Mouse (Mus musculus): ENCODE data around the gene Arl10. TPM values are rescaled to one million over a fixed set of nuclear protein-coding genes. Genes with fewer than 3 reads are reported as not detected.

The Arl10 gene
- polyA plus RNA-seq, 1 experiment from 2014 or later: 18.8 TPM

DNA sequence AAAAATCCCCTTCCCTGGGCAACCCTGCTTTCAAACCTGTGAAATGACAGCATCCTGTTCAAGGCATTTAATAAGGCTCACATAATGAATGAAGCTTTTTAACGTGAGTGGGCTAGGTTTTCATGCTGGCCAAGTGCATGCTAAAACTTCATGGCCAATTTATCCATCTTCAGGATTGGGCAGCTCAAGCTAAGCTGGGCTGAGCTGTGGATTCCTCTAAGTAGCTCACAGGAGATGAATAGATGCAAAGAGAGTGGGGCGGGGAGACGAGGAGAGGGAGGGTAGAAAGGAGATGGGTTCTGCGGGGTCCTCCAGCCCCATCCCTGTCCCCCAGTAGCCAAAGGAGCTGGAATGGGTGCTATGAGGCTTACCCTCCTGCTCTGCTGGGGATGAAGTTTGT lies 29.4 kb downstream of the Arl10 start:
- H3K4me1 ChIP-seq (ENCODE audit: control insufficient read depth, insufficient read depth, low read length): no peaks in the 10 kb centered on the region; the same call in 1 of the 2 replicates
- no peak overlapping the region for H3K4me2 ChIP-seq (ENCODE audit: low read depth, low read length)
- ATAC-seq (ENCODE audit: low read depth) (no peak), DNase-seq (ENCODE audit: low spot score) (no peak)
- H3K27ac ChIP-seq (replicated peaks; ENCODE audit: low read depth, low read length): no peak overlapping the region
- no peak overlapping the region for H3K4me3 ChIP-seq (ENCODE audit: low read depth, low read length)
- H3K36me3 ChIP-seq (ENCODE audit: control insufficient read depth, insufficient read depth, low read length): peaks cover 10% of the 10 kb centered on the region; the same call in 1 of the 2 replicates
- no peaks in the 10 kb centered on the region for H3K27me3 ChIP-seq (replicated peaks; ENCODE audit: control insufficient read depth, insufficient read depth, low read length)
- 67% methylated on average over 4 of the region's 4 CpGs for WGBS
- no peaks in the 10 kb centered on the region for H3K9me3 ChIP-seq (ENCODE audit: control insufficient read depth, low read length)
- H3K9ac ChIP-seq (ENCODE audit: low read depth, low read length): no peak overlapping the region

DNA sequence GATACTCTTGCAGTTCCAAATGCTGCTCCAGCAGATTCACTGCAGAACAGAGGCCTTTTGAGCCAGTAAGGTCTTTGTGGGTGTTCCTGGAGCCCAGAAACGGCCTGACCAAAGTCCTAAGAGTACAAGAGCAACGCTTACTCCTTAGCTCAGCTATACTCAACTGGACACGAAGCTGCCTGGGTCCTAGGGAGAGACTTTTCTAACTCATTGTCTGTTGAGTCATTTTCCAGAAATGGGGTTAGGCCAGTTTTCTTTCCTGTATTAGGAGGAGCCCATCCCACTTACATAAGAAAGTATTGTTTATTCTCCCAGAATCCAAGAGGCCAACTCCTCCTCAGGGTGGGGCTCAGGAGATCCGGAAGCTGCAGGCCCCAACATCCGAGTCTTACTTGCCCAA lies 30.6 kb downstream of the Arl10 start:
- Histone ChIP-seq H3K27me3 (replicated peaks; ENCODE audit: control insufficient read depth, insufficient read depth, low read length) (no peaks in the 10 kb centered on the region), H3K27ac (replicated peaks; ENCODE audit: low read depth, low read length) (no peak overlapping the region), H3K9me3 (ENCODE audit: control insufficient read depth, low read length) (no peaks in the 10 kb centered on the region), H3K4me3 (ENCODE audit: low read depth, low read length) (no peak overlapping the region), H3K9ac (ENCODE audit: low read depth, low read length) (no peak overlapping the region), H3K36me3 (ENCODE audit: control insufficient read depth, insufficient read depth, low read length) (peaks cover 6% of the 10 kb centered on the region; the same call in 1 of the 2 replicates), H3K4me1 (ENCODE audit: control insufficient read depth, insufficient read depth, low read length) (peaks cover under 1% of the 10 kb centered on the region), H3K4me2 (ENCODE audit: low read depth, low read length) (no peak overlapping the region)
- 73% methylated on average over 5 of the region's 5 CpGs for WGBS
- no peak for ATAC-seq (ENCODE audit: low read depth)
- no peak for DNase-seq (ENCODE audit: low spot score)

DNA sequence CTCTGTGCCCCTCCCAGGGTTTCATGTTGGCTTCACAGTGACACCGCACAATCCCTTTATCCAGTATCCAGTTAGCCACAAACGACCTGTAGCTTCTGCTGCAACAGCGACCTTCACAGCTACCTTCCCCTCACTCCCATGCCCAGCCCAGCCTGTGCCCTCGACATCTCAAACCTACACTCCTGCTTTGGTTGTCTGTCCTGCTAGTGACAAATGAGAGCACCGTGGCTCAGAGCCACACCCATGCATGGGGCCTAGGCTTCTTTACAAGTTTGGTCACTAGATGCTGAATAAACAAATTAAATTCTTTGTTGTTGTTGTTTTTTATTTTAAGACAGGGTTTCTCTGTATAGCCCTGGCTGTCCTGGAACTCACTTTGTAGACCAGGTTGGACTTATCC lies 32.4 kb downstream of the Arl10 start:
- no peaks in the 10 kb centered on the region for H3K27me3 ChIP-seq (replicated peaks; ENCODE audit: control insufficient read depth, insufficient read depth, low read length)
- H3K4me3 ChIP-seq (ENCODE audit: low read depth, low read length): no peak overlapping the region
- ATAC-seq (ENCODE audit: low read depth): no peak
- DNase-seq (ENCODE audit: low spot score): no peak
- 73% methylated on average over 5 of the region's 5 CpGs for WGBS
- no peak overlapping the region for H3K27ac ChIP-seq (replicated peaks; ENCODE audit: low read depth, low read length)
- H3K36me3 ChIP-seq (ENCODE audit: control insufficient read depth, insufficient read depth, low read length): peaks cover 6% of the 10 kb centered on the region; the same call in 1 of the 2 replicates
- no peak overlapping the region for H3K9ac ChIP-seq (ENCODE audit: low read depth, low read length)
- peaks cover 4% of the 10 kb centered on the region for H3K4me1 ChIP-seq (ENCODE audit: control insufficient read depth, insufficient read depth, low read length)
- H3K4me2 ChIP-seq (ENCODE audit: low read depth, low read length): no peak overlapping the region
- H3K9me3 ChIP-seq (ENCODE audit: control insufficient read depth, low read length): no peaks in the 10 kb centered on the region

DNA sequence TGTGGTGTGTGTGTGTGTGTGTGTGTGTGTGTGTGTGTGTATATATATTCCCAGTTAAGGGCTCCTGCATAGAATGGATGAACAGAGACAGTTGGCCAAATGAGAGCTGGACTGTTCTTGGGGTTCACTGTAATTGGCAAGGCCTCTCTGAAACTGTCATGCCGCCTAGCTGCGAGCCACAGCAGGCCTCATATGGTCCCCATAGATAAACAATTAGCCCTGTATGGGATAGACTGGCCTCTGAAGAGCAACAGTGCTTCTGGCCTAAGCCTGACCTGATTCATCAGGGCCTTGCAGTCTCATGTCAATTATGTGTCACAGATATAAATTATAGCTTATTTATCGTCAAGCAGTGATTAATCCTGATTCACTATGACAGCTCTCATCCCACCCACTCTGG lies 33.2 kb downstream of the Arl10 start:
- WGBS: 71% methylated on average over 3 of the region's 3 CpGs
- Histone ChIP-seq H3K9me3 (ENCODE audit: control insufficient read depth, low read length) (no peaks in the 10 kb centered on the region), H3K27me3 (replicated peaks; ENCODE audit: control insufficient read depth, insufficient read depth, low read length) (no peaks in the 10 kb centered on the region), H3K27ac (replicated peaks; ENCODE audit: low read depth, low read length) (no peak overlapping the region), H3K9ac (ENCODE audit: low read depth, low read length) (no peak overlapping the region), H3K4me3 (ENCODE audit: low read depth, low read length) (no peak overlapping the region), H3K4me1 (ENCODE audit: control insufficient read depth, insufficient read depth, low read length) (peaks cover 4% of the 10 kb centered on the region), H3K36me3 (ENCODE audit: control insufficient read depth, insufficient read depth, low read length) (peaks cover 6% of the 10 kb centered on the region; the same call in 1 of the 2 replicates), H3K4me2 (ENCODE audit: low read depth, low read length) (no peak overlapping the region)
- ATAC-seq (ENCODE audit: low read depth) (no peak), DNase-seq (ENCODE audit: low spot score) (no peak)

DNA sequence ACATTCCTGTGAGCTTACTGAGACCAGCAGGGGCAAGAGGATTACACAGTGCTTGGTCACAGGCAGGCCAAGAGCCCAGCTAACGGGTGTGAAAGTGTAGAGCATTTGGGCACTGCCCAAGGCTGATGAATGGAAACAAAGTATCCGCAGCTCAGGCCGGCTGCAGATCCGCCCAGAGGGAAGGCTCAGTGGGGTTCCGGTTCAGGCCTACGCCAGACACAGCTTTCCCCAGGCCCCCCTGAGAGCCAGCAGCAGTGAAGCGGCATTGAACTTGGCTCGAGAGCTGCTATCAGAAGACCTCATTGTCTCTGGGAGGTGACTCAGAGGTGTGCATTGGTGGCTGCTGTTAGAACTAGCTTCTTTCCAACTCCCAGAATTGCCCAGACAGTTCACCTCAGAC lies 33.9 kb downstream of the Arl10 start:
- 0 out of 2 replicates have a peak overlapping the region, but pooled peaks have one; percentile 12 for H3K4me2 ChIP-seq (ENCODE audit: low read depth, low read length)
- 24% methylated on average over 8 of the region's 8 CpGs for WGBS

DNA sequence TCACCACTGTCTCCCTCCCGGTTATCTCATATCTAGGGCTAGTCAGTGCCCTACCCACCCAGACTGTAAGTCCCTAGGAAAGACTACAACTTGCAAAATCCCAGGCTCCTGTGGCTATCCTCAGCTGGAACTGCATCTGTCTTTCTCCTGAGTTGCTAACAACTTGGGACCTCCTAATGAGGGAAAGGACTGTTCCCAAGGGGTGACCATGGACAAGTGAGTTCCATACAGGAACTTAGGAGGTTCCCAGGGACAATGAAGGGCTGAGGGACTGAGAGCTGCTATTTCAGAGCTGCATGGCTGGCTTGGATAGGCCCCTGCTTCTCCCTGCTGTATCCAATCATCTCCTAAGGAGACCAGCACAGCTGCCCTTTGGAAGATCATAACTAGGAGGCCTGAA lies 34.5 kb downstream of the Arl10 start:
- 22% methylated on average over 1 of the region's 1 CpGs for WGBS
- Histone ChIP-seq H3K9me3 (ENCODE audit: control insufficient read depth, low read length) (no peaks in the 10 kb centered on the region), H3K4me3 (ENCODE audit: low read depth, low read length) (no peak overlapping the region), H3K27ac (replicated peaks; ENCODE audit: low read depth, low read length) (no peak overlapping the region), H3K4me2 (ENCODE audit: low read depth, low read length) (no peak overlapping the region), H3K4me1 (ENCODE audit: control insufficient read depth, insufficient read depth, low read length) (peaks cover 4% of the 10 kb centered on the region), H3K27me3 (replicated peaks; ENCODE audit: control insufficient read depth, insufficient read depth, low read length) (no peaks in the 10 kb centered on the region), H3K36me3 (ENCODE audit: control insufficient read depth, insufficient read depth, low read length) (peaks cover 6% of the 10 kb centered on the region; the same call in 1 of the 2 replicates), H3K9ac (ENCODE audit: low read depth, low read length) (0 out of 2 replicates have a peak overlapping the region, but pooled peaks have one; percentile 34)
- DNase-seq (ENCODE audit: low spot score): no peak
- no peak for ATAC-seq (ENCODE audit: low read depth)

More for the DNA sequence above, 33.9 kb downstream of the Arl10 start:
- Histone ChIP-seq H3K9me3 (ENCODE audit: control insufficient read depth, low read length) (no peaks in the 10 kb centered on the region), H3K36me3 (ENCODE audit: control insufficient read depth, insufficient read depth, low read length) (peaks cover 6% of the 10 kb centered on the region; the same call in 1 of the 2 replicates), H3K9ac (ENCODE audit: low read depth, low read length) (peak overlapping the region; percentile 34; the same call in 1 of the 2 replicates), H3K4me1 (ENCODE audit: control insufficient read depth, insufficient read depth, low read length) (peaks cover 4% of the 10 kb centered on the region), H3K4me3 (ENCODE audit: low read depth, low read length) (no peak overlapping the region), H3K27me3 (replicated peaks; ENCODE audit: control insufficient read depth, insufficient read depth, low read length) (no peaks in the 10 kb centered on the region), H3K27ac (replicated peaks; ENCODE audit: low read depth, low read length) (no peak overlapping the region)
- ATAC-seq (ENCODE audit: low read depth) (no peak), DNase-seq (ENCODE audit: low spot score) (no peak)

DNA sequence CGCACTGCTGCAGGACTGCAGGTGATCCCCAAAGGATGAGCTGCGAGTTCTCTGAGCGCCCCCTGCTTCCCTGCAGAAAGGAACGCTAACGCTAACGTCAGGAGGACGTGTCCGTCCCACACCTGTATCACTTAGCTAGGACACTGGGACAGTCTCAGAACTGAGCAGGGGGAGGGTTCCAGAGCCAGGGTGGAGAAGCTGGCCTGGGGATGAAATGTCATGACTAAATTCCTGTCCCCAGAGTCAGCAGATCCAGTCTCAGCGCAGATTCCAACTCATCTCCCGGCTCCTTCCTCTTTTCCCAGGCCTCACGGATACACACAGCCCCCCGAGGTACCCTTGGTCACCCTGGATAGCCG lies 35.8 kb downstream of the Arl10 start:
- peak overlapping the region; percentile 69 for H3K4me3 ChIP-seq (ENCODE audit: low read depth, low read length)
- 10% methylated on average over 13 of the region's 13 CpGs for WGBS
- H3K27ac ChIP-seq (replicated peaks; ENCODE audit: low read depth, low read length): no peak overlapping the region; the same call in 1 of the 2 replicates
- DNase-seq (ENCODE audit: low spot score) (no peak), ATAC-seq (ENCODE audit: low read depth) (no peak)
- no peaks in the 10 kb centered on the region for H3K27me3 ChIP-seq (replicated peaks; ENCODE audit: control insufficient read depth, insufficient read depth, low read length)
- peak overlapping the region; percentile 87 for H3K9ac ChIP-seq (ENCODE audit: low read depth, low read length)
- H3K4me1 ChIP-seq (ENCODE audit: control insufficient read depth, insufficient read depth, low read length): peaks cover 4% of the 10 kb centered on the region
- H3K4me2 ChIP-seq (ENCODE audit: low read depth, low read length): peak overlapping the region; percentile 95
- peaks cover 3% of the 10 kb centered on the region; the same call in 1 of the 2 replicates for H3K36me3 ChIP-seq (ENCODE audit: control insufficient read depth, insufficient read depth, low read length)
- H3K9me3 ChIP-seq (ENCODE audit: control insufficient read depth, low read length): no peaks in the 10 kb centered on the region

DNA sequence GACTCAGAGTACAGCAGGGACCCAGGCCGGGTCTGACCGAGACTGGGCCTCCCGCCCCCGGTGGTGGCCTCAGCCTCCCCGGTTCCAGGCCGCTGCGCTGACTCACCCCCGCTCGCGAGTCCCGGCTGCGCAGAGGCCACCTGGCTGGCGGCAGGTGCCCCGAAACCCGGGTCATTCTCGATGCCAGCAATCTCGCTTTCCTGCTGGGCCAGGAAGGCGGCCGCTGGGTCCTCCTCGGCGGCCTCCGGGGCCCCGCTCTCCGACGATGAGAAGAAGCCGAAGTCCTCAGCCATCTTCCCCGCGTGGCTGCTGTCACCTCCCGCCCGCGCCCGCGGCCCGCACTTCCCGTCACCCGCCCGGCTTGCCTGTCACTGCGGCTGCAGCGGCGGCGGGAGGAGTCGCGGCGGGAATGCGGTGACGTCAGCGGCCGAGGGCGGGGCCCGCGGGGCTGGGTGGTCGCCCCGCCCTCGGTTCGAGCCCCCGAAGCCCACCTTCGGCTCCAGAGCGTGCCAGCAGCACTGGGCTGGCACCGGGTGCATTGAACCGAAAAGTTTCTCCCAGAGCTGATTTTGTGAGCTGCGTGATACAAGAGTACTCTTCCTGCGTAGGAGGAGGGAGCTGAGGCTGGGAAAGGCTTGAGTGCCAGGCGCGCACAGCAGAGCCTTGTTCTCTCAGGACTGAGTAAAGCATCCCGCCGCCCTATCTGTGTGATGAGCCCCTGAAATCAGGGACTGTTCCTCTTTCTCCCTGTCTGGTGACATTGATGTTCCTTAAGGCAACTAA lies 36.3 kb downstream of the Arl10 start, which contains the start of gene Cltb:
Cltb (minus strand) TSS at position 373 of the 783 bp plus-strand sequence.
- 1% methylated on average over 27 of the region's 66 CpGs for WGBS
- peak; percentile 61 for ATAC-seq (ENCODE audit: low read depth)

More for the DNA sequence above, 36.3 kb downstream of the Arl10 start, which contains the start of gene Cltb:
- Histone ChIP-seq H3K27ac (replicated peaks; ENCODE audit: low read depth, low read length) (no peak within 1 kb of the TSS; the same call in 1 of the 2 replicates), H3K36me3 (ENCODE audit: control insufficient read depth, insufficient read depth, low read length) (no peaks in the 10 kb centered on the region), H3K9me3 (ENCODE audit: control insufficient read depth, low read length) (no peaks in the 10 kb centered on the region), H3K9ac (ENCODE audit: low read depth, low read length) (peak within 1 kb of the TSS; percentile 87), H3K4me1 (ENCODE audit: control insufficient read depth, insufficient read depth, low read length) (peaks cover 4% of the 10 kb centered on the region), H3K4me2 (ENCODE audit: low read depth, low read length) (peak within 1 kb of the TSS; percentile 95), H3K27me3 (replicated peaks; ENCODE audit: control insufficient read depth, insufficient read depth, low read length) (no peaks in the 10 kb centered on the region), H3K4me3 (ENCODE audit: low read depth, low read length) (peak within 1 kb of the TSS; percentile 69)
- DNase-seq (ENCODE audit: low spot score): peak; percentile 81
